Mouse (Mus musculus): ENCODE data around the gene Hibadh.
"Not testable (repeated sequence)": the region's sequence is repeated elsewhere in the genome, so short reads cannot be mapped to it uniquely, and the experiment has no call there.

The Hibadh gene

GRCm38 (mm10) chr6:52640224-52640712 is at the start of gene Hibadh:
Hibadh (minus strand) TSS chr6:52640389.
- peak; percentile 98 for DNase-seq (ENCODE audit: low read depth, low spot score)

GRCm38 (mm10) chr6:52686901-52687500 is 46.8 kb upstream of the Hibadh start:
- no peak for DNase-seq (ENCODE audit: low read depth, low spot score)

- no peak for DNase-seq (ENCODE audit: low read depth, low spot score)
Measured at GRCm38 (mm10) chr6:52682607-52683006, 42.4 kb upstream of the Hibadh start.

DNA sequence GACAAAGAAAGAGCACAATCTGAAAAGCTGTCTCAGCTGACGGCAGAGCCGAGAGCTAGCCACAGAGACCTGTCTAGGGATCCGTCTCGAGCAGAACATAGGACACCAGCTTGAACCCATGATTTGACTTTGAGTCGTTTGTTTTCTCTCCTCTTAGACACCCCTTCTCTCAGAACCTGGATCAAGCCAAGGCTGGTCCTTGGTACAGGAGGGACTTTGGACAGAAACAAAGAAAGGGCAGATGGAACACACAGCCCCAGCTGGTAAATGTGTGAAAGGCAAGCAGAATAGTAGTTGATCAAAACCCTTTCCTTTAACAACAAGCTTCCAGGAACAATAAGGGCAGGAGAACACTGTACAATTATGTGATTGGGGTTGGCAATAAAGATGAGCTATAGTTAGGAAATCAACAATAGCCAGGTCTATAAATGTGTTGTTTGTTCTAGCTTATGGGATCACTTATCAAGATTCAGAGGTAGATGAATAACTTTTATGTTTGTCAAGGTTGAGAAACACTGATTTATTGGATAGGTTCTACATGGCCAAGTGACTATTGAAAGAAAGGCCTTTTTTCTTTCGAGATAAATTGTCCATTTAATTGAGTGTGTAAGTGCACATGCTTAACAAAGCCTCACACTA is 41.8 kb upstream of the Hibadh start:
- DNase-seq (ENCODE audit: low read depth, low spot score): no peak

DNA sequence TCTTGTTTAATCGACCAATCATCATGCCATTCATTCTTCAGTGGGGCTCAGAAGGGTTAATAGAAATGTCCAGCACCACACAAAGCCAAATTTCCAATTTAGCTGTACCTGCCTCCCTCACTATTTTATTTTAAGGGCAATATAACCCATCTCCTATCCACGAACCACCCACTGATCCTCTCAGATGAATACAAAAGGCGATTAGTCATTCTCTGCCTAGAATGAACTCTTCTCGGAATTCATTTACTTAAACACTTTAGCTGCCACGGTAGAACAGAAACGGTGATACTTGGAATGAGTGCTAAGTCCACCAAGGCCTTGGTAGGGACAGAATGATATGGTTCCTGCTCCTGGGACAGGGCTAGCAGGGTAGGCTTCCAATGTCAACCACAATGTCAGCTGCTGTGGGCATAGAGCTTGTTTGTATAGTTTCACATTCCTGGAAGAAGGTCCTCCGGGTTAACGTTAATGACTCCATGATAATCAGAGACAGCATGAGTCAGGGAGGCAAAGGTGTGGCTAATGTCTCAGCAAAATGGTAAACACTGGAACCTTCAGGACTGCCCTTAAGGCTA is 40.4 kb upstream of the Hibadh start:
- no peak for DNase-seq (ENCODE audit: low read depth, low spot score)

DNA sequence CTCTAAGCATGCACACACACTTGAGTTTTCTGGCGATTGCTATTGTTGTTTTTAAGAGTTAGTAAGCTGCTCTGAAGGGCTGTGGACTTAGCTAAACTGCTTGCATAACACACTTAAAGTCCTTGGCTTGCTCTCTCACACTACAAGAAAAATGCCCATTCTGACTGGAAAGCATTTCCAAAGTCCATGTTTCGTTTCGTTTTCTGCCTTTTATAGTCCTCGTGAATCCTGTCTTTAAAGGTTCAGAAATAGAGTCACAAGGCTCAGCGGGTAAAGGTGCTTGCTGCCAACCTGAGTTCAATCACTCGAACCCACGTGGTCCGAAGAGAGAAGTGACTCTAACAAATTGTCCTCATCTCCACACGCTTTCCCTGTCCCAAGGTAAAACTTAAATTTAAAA is 39.4 kb upstream of the Hibadh start:
- no peak for DNase-seq (ENCODE audit: low read depth, low spot score)

GRCm38 (mm10) chr6:52677534-52677933 is 37.3 kb upstream of the Hibadh start:
- not testable (repeated sequence) for DNase-seq (ENCODE audit: low read depth, low spot score)

- no peak for DNase-seq (ENCODE audit: low read depth, low spot score)
Measured at GRCm38 (mm10) chr6:52675222-52675921, 35.2 kb upstream of the Hibadh start.

GRCm38 (mm10) chr6:52674541-52674940 is 34.4 kb upstream of the Hibadh start:
- no peak for DNase-seq (ENCODE audit: low read depth, low spot score)

- no peak for DNase-seq (ENCODE audit: low read depth, low spot score)
Measured at GRCm38 (mm10) chr6:52673706-52674105, 33.5 kb upstream of the Hibadh start.

- DNase-seq (ENCODE audit: low read depth, low spot score): no peak
Measured at GRCm38 (mm10) chr6:52672539-52672938, 32.4 kb upstream of the Hibadh start.

DNA sequence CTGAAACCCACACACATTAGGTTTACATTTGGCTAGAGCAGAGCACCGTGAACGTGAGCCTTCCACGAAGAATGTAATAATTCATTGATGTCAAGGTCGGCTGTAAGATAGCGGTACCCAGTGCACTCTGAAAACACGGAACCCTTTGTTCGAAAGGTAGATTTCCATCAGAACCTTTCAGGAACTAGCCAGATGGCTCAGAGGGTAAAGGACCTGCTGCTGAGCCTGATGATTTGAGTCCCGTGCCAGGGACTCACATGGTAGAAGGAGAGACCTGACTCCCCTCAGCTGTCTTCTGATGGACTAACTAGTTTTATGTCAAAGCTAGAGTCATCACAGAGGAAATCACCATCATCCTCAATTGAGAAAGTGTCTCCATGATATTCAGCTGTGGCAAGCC is 31.6 kb upstream of the Hibadh start:
- DNase-seq (ENCODE audit: low read depth, low spot score): no peak

- not testable (repeated sequence) for DNase-seq (ENCODE audit: low read depth, low spot score)
Measured at GRCm38 (mm10) chr6:52669878-52670277, 29.7 kb upstream of the Hibadh start.

DNA sequence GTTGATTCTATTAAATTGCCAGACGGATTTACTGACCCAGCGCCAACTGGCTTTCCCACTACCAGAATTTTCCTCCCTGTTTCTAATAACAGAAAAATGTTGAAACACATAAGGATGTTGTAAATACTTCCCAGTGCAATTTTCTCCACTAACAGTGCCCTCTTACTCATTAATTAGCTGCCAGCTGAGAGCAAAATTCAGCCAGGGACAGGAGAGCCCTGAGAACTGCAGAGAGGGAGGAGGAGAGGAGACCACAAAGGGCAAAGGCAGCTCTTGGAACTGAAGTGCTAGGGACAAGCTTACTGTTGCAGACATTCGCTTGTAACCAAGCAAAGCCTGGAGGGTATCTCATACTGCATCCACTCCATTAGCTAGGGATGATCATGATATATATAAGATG is 27.5 kb upstream of the Hibadh start:
- DNase-seq (ENCODE audit: low read depth, low spot score): no peak

- DNase-seq (ENCODE audit: low read depth, low spot score): no peak
Measured at GRCm38 (mm10) chr6:52663021-52663420, 22.8 kb upstream of the Hibadh start.

- no peak for DNase-seq (ENCODE audit: low read depth, low spot score)
Measured at GRCm38 (mm10) chr6:52655266-52655665, 15.1 kb upstream of the Hibadh start.

DNA sequence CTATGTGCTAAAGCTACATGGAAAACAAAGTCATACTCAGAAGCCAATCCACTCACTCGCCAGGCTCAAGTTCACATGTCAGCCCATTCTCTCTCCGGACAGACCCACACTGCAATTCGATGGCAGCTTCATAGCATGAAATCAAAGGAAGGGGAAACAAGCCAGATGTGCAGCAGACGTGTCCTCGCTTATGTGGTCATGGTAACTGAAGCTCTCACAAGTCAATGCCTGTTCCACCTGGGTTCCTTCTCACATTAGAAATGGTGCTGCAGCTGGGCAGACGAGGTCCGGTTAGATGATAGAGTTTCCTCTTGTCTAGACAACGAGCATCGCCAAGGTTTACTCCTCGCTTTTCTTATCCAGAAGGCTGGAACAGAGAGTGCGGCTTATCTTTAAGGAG is 8.6 kb upstream of the Hibadh start:
- no peak for DNase-seq (ENCODE audit: low read depth, low spot score)

DNA sequence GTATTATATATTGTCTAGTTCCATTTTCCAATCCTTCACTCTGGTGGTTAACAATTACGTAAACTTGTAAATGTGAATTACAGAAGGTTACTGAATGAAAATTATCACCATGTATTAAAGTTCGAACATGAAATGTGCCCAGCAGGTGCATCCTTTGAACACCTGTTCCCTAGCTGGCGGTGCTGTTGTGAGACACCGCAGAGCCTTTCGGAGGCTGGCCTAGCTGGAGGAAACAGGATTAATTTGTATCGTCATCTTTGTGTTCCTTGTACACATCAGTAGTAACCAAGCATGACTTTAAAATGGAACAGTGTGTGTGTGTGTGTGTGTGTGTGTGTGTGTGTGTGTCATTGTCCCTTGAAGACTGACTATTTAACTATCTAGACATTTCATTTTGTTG is 7.8 kb upstream of the Hibadh start:
- no peak for DNase-seq (ENCODE audit: low read depth, low spot score)

- DNase-seq (ENCODE audit: low read depth, low spot score): no peak
Measured at GRCm38 (mm10) chr6:52645926-52646325, 5.7 kb upstream of the Hibadh start.

- no peak for DNase-seq (ENCODE audit: low read depth, low spot score)
Measured at GRCm38 (mm10) chr6:52642152-52642551, 2.0 kb upstream of the Hibadh start.

DNA sequence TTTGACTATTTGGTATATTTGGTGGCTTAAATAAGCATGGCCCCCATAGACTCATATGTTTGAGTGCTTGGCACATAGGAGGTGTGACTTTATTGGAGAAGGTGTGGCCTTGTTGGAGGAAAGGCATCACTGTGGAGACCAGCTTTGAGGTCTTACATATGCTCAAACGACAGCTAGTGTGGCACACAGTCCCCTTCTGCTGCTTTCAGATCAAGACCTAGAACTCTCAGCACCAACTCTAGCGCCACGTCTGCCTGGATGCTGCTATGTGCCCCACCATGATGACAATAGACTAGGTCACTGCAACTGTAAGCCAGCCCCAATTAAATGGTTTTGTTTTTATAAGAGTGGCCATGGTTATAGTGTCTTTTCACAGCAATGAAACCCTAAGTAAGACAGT is 887 bp upstream of the Hibadh start:
- DNase-seq (ENCODE audit: low read depth, low spot score): no peak

DNA sequence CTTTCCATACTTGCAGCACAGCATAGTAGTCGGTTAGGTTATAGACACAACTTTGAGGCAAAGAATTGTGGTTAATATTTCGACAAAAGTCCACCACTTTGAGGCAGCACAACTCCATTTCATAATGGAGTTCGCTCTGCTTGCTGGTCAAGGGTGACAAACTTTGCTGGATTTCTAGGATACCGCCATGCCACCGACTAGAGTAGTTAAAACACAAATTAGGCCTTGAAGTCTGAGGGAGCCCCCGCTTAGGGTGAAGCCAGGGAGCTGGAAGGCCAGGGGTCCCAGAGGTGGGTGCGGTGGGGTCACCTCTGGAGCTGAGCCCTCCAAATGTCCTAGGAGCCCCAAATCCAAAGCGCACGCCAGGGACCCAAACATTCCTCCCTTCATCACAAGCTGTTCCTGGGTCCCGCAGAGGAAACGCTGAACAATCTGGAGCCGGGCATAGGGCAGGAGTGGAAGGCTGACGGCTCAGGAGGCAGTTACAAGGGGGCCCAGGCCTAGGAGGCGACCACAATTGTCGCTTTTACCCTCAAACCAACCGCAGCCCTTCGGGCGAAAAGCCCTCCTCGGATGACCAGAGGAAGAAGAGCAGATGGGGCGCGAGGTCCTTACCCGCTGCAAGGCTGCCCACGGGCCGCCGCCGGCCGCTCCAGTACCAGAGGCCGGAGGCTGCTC is 504 bp downstream of the Hibadh start:
- DNase-seq (ENCODE audit: low read depth, low spot score): no peak

Data from c-Kit-negative CD71-positive TER-119-positive erythroid progenitor cells, embryonic 14.5 days (primary cell).